Mouse (Mus musculus): ENCODE measurements at regions not wholly inside any gene's neighbourhood (a gene's known extent, or its start where the extent isn't known, plus 50 kb on each side); places are given as distances from the start of the nearest gene placed in this dataset.

DNA sequence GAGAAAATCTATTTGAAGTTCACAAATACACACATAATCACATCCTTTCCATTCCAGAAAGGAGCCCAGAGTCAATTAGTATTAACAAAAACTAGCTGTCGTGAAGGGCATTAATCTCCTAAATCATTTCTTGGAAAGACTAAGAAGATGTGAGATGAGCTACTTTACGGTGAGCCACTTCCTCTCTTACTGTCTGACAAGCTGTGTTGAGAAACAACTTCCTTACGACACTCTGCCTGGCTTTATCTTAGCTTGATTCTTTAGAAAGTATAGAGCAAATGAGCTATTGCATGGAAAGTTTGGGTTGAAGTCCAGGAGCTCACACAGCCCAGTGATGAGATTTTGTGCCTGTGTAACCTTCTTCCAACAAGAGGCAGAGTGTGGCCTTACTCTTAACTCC lies 85.2 kb upstream of the Tmem150c start:
- no peak for DNase-seq

DNA sequence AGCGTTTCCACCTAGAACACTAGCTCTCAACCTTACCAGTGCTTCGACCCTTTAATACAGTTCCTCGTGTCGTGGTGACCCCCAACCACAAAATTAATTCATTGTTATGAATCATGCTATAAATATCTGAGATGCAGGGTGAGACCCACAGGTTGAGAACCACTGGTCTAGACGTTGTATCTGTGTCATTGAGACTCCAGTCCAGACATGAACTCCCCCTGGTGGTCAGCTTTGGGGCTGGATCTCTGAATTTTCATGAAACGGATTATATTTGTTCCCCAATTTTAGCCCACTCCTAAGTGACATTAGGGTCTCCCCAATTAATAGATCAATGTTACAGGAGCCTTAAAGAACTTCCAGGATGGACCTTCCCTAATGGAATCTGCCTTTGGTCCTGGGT lies 81.3 kb upstream of the Tmem150c start:
- no peak for DNase-seq

DNA sequence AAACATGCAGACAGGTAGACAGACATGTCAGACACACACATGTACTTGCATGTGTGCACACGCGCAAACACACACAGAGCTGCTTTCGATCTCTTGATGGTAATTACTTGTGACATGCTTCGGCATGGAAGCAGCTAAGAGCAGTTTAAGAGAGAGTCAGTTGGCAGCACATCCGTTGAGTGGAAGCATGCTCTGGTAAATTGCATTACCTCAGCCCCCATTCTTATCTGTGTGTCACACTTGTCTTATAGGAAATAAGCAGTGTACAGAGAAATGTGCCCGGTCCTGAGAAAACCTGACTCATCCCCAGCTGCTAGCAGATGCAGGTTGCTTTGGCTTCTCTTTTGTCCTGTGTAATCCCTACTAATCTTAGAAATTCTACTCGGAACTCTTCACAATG lies 80.0 kb upstream of the Tmem150c start:
- no peak for DNase-seq

DNA sequence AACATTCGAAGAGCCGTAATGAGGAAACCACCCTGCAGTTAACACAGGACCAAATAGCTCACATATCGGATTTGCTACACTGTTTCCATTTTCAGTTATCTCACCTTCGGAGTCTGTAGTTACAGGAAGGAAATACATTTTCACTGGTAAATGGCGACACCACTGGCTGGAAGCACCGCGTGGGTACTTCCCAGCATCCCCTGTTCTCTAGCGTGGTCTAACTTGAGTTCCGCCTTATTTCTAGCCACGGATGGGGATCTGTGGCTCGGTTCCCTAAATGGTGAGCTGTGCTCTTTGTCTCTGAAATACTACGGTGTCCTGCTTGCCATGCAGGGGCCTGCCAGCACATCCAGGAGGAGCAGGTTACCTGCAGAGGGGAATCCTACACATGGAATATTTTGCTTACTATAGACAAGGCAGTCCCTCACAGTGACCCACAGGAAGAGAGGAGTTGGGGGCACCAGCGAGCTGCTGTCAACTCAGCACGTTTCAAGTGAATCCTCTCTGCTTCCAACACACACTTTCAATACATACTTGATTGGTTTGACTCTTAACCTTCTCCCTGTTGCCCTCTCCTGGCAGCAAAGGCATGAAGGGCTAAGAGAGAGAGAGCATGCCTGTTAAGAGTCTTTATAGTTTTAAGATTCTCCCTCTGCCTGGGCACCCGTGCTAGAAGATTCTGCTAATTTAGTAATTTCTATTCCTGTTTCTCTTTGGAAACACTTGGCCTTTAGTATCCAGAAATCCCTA lies 78.9 kb upstream of the Tmem150c start:
- DNase-seq: no peak

DNA sequence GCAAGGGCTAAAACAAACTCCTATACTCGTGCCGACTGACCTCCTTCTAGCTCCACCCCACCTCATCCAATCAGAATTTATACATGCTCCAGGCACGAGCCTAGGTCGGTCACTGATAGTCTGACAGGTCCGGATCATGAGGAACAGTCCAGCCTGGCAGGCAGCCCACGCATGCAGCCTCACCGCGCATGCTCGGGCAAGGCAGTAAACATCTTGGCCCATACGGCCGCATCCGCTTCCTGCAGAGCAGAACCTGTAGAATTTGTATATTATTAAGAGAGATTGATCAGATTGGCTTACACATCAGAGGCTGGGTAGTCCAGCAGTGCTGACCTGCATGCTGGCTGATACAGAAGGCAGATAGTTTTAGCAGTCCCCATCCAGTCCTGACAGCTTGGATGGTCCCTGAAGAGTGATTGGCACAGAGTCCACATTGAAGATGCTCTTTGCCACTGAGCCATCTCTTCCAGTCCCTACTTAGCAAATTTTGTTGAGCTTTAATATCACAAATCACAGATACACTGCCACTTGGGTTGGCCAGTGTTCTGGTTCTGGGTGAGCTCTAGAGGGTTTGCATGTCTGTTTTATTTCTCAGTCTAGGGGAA lies 78.2 kb upstream of the Tmem150c start:
- DNase-seq: no peak

DNA sequence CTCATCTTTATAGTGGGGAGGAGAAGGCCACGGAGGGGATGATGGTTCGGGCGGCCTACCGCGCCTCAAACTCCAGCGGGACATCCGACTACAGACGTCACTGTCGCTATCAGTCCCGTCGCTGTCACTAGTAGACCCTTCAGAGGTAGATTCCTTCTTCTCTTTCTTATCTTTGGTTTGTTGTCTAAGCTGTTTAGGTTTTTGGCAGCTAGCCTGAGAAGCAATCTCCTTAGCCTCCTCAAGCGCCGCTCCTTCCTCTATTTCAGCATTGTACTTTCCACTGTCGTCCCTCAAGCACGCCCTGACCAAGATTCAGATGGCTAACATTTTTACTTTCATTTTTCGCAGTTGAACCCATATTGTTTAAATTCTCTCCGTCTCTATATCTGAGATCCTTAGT lies 76.7 kb upstream of the Tmem150c start:
- DNase-seq: no peak

DNA sequence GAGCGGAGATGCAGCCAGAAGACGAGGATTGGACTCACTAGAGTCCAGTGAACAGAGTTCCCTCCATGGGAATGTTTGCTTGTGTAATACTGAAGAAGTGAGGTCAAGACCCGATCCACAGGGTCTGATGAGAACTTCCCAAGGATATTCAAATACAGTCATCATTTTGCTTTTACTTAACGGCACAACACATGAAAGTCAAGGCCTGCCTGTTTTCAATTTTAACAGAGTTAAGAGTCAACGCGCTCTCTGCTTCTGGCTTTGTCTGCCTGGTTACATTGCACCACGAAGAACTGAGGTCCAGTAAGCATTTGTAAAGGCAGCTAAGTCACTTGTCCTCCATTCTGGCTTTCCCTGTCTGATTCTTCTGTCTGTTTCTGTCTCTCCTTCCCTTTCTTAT lies 72.5 kb upstream of the Tmem150c start:
- no peak for DNase-seq

DNA sequence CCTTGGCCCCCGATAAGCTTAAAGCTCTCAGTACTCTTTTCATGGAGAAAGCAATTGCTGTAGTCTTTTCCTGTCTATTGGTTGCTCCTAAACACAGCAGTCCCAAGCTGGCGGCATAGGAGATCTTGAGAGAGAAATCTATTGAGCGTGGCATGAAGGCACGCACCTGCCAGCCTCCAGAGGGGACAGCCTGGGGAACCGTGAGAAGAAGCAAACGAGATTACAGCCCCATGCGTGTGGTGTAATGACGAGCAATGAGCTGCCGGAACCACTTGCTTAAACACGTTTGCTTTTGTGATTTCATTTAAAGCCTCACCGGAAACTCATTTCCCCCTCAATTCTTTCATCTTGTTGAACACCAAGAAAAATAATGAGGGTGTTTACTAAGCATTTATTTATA lies 72.0 kb upstream of the Tmem150c start:
- no peak for DNase-seq

DNA sequence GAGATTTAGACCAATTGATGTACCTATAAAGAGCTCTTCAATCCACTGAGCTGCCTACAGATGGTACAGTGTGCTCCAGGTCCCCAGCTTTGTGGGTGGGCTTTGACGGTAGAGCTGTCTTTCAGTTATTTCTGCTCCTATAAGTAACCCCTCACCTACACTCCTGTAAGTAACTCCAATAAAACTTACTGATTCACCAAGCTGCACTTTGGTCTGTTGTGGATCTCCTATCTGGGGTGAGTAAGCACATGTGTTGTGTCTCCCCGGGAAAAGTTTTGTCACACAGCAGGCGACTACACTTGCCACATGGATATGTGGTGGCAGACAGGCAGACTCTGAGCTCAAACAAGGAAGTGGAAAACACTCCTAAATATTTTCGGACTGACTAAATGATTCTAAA lies 70.4 kb upstream of the Tmem150c start:
- DNase-seq: no peak

DNA sequence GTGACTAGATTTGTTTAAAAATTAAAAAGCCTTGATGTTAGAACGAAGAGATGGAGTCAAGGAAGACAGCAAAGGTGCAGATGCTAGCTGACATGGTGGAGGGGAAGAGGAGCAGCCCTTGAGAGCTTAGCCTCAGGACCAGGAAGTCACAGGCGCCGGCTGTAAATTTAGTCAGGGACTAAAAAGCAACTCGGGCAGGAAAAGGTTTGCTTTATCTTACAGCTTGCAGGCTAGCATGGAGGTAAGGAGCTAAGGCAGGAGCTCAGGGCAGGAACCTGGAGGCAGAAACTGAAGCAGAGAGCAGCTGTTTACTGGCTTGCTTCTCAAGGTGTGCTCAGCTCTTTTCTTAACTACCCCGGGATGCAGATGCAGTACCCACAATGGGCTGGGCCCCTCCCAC lies 68.3 kb upstream of the Tmem150c start:
- no peak for DNase-seq

DNA sequence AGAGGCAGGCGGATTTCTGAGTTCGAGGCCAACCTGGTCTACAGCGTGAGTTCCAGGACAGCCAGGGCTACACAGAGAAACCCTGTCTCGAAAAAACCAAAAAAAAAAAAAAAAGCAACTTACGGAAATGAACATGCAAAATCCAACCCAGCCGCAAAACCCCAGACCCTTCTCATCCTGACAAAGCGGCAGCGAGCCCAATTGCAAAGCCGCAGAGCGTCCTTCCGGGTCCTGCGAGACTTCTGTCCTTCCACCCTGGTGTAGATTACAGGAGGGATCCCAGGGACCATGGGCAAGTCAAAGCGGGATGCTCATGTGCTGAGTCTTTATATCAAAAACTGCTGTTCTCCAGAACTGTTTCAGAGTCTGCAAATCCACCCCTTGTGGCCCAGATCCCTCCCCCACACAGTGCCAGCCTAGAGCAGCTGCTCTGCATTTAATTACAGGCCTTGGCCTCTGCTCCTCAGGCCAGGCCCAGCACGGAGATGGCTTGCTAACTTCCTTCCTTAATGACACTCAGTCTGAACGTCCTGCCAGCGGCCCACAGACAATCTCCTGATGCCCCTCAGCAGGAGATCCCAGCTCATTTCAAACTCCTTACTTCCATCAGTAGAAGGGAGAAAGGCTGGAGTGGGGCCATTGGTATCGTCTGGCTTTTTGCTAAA lies 67.1 kb upstream of the Tmem150c start:
- no peak for DNase-seq

DNA sequence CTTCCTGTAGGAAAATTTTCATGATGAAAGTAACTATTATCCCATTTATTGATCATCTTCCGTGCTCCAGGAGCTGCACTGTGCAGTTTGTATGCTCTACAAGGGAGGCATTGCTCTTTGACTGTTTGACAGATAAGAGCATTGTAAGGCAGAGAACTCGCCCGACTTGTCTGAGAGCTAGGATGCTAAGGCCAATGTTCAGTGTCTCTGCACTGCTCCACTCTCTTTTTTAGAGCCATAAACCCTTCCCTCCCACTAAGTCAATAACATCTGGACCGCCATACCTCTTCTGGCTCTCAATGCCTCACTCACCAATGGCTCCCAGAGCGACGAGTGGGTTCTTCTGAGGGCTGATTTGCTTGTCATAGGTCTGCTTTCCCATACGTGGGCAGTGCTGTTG lies 65.9 kb upstream of the Tmem150c start:
- DNase-seq: no peak

DNA sequence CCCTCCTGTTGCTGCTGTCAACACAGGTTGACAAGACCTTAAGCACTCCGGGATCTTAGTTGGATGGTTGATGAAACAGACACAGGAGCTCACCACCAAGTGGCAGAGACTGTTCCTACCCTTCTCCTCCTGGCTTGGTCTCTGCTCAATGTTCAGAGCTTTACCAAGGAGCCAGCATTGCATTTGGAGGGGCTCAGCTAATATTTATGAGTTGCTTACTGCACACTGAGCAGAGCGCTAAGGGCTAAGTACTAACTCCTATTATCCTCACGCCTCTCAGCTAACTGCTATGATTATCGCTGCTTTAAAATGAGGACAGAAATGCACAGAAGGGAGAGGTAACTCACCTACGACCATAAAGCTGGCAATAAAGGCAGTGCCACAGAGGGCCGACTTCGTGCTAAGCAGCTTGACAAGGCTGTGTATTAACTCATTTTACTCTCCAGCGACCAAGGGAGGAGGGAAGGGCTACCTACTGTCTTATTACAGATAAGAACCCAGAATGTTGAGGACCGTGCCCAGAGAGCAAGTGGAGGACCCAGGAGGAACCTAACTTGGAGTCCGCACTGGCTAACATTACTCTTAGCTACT lies 65.3 kb upstream of the Tmem150c start:
- no peak for DNase-seq

DNA sequence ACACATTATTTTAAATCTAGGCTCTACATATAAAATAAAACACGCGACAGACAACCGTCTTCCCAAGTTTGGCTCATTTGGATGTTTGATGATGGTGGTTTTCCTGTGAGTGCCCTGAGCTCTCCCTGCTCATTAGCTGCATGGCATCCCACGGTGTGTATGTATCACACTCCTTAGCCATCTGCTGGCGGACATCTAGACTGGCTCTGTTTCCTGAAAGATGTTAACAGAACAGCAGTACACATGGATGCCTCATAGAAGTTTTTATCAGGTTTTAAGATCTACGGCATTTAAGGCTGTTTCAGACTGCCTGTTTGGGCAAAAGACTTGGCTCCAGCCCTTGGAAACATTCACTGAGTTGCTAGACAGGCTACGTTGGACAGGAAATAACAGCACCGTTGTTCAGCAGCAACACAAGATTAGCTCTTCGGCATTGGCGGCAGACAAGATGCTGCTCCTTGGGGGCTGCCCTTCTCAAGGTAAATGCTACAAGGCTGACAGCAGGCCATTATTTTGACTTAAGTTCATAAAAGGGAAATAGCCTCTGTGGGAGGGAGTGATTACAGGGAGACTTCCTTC lies 61.5 kb upstream of the Tmem150c start:
- no peak for DNase-seq

DNA sequence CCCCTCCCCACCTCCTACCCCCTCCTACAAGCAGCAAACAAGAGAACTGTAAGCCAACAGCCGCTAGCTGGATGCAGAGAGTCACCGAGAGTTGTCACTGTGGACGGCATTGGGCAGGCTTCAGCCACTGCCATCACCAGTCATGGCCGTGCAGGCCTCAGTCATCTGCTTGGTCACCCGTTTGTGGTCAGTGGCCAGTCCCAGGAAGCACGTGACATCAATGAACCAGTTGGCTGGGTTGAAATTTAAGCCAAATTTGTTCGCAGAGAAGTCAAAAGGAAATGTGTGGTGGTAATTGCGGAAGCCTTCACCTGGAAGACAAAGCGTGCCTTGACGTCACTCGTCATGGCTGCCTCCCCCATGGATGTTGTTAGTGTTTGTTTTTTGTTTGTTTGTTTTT lies 60.7 kb upstream of the Tmem150c start:
- no peak for DNase-seq

DNA sequence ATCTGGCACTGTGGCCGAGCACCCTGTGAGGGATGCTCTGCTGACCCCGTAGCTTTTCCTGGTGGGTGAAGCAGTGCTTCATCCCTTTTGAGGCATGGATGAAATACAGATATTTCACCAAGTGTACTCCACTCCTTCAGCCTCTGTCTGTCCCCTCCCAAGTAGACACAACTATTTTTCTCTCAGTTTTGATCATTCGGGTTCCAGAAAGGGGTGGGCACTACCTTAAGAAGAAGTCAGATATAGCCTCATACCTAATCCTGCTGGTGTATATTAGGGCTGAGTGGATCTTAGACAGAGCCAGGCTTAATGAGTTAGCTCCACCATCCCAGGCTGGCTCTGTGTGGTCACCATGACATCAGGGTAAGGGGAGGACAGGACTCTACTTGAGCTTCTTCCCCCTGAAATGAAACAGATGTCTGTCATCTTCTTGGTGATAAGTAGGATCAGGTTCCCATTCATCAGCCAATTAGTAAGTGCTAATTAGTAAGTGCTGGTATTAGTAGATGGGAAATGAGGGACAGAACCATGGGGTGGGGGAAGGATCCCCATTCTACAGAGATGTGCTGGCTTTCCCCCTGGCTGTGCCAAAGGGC lies 58.7 kb upstream of the Tmem150c start:
- no peak for DNase-seq

DNA sequence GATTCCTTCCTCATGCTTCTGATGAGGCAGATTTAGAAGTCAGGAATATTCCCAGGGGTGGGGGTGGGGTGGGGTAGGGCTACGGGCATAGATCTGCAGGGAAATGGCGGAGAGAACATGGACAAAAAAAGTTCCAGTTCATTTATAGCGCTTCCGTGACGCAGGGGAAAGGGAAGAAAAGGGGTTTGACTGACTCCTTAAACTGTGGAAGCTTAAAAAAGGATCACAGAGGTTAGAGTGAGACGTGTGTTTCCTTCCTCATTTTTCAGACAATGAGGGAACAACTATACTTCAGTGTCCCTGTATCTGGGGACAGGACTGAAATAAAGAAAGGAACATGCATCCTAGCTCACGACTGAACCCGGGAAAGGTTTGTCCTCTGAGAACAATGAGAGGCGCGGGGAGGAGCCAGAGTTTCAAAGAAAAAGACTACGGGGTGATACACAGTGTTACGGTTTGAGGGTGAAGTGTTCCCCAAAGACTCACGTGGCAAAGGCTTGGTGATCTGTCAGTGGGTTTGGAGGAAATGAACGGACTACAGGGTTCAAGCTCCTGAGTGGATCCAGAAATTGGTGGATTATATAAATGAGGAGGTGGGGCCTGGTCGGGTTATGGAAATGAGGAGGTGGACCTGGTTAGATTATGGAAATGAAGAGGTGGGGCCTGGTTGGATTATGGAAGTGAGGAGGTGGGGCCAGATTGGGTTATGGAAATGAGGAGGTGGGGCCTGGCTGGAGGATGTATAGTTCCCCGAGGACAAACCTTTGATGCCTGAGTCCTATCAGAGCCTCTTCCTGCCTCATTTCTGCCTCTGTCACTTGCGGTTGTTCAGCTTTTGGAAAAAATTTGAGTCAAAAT lies 57.8 kb upstream of the Tmem150c start:
- DNase-seq: no peak

DNA sequence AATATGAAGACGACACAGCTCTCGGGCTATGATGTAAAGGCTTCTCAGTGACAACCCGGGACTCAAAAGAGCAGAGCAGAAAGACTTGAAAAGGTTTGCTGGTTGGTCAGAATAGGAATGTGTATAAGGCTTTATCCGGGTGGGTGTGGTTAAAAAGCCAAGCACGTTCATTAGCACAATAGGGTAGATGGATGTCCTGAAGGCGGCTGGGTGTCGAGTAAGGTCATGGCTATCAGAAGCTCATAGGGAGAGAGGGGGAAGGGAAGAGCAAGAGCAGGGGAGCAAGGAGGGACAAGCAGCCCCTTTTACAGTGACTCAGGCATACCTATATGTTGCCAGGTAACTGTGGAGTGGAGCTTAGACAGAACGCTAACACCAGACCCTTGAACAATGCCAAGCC lies 54.3 kb upstream of the Tmem150c start:
- DNase-seq: no peak

DNA sequence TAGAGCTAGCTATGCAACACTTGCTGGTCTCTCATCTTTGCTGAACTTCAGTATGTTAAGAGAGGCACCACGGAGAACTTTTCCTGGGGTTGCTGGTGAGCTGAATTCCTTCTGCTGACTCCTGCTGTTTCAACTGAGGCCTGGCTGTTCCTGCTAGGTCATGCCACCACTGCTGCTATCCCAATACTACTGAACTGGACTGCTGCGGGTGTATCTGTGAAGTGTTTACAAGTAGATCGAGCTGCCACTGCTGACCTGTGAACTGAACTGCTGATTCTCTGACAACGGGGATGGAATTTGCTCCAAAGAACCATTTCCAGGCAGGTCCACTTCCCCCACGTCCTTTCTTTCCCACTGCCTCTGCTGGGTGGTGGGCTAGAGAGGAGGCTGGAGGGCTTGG lies 51.1 kb upstream of the Tmem150c start:
- DNase-seq: no peak

Data from cerebellum, adult 11-12 months (tissue).